Mouse (Mus musculus) B cell, adult 2 months (primary cell): ENCODE data around the gene Zmynd8.

ENCODE experiments used
- DNase-seq, 2 experiments: peaks; one replicate each; pipeline ENCODE4 v3.0.0; 2022

Gene Zmynd8

GRCm38 (mm10) chr2:165898202-165899194, at the start of gene Zmynd8:
Gene Zmynd8, minus strand, starts transcription at chr2:165899016.
- no peak for DNase-seq

GRCm38 (mm10) chr2:165948007-165948406, 49.2 kb upstream of the Zmynd8 start:
- peak; percentile 52 to 60 for DNase-seq

GRCm38 (mm10) chr2:165946046-165946564, 47.3 kb upstream of the Zmynd8 start:
- DNase-seq, result peak; percentile 64 to 66

- no peak for DNase-seq
Measured at GRCm38 (mm10) chr2:165944576-165945351, 45.9 kb upstream of the Zmynd8 start.

GRCm38 (mm10) chr2:165943113-165943512, 44.3 kb upstream of the Zmynd8 start:
- no peak for DNase-seq

- no peak for DNase-seq
Measured at GRCm38 (mm10) chr2:165936106-165936505, 37.3 kb upstream of the Zmynd8 start.

- DNase-seq, result no peak
Measured at GRCm38 (mm10) chr2:165927705-165928104, 28.9 kb upstream of the Zmynd8 start.

- DNase-seq, result no peak
Measured at GRCm38 (mm10) chr2:165926191-165926590, 27.4 kb upstream of the Zmynd8 start.

GRCm38 (mm10) chr2:165925144-165925543, 26.3 kb upstream of the Zmynd8 start:
- DNase-seq, result no peak

GRCm38 (mm10) chr2:165924695-165925094, 25.9 kb upstream of the Zmynd8 start:
- no peak for DNase-seq

- no peak for DNase-seq
Measured at GRCm38 (mm10) chr2:165923715-165924114, 24.9 kb upstream of the Zmynd8 start.

- DNase-seq, result no peak
Measured at GRCm38 (mm10) chr2:165922994-165923393, 24.2 kb upstream of the Zmynd8 start.

- DNase-seq, result peak; percentile 85 to 91
Measured at GRCm38 (mm10) chr2:165922047-165922728, 23.4 kb upstream of the Zmynd8 start.

- peak; percentile 92 to 93 for DNase-seq
Measured at GRCm38 (mm10) chr2:165914298-165914697, 15.5 kb upstream of the Zmynd8 start.

- DNase-seq, result no peak
Measured at GRCm38 (mm10) chr2:165913073-165913472, 14.3 kb upstream of the Zmynd8 start.

GRCm38 (mm10) chr2:165909731-165910130, 10.9 kb upstream of the Zmynd8 start:
- DNase-seq, result no peak

- no peak for DNase-seq
Measured at GRCm38 (mm10) chr2:165907199-165907598, 8.4 kb upstream of the Zmynd8 start.

GRCm38 (mm10) chr2:165906332-165906945, 7.6 kb upstream of the Zmynd8 start:
- DNase-seq, result no peak

- no peak for DNase-seq
Measured at GRCm38 (mm10) chr2:165901127-165901384, 2.2 kb upstream of the Zmynd8 start.

- DNase-seq, result no peak
Measured at GRCm38 (mm10) chr2:165900351-165901126, 1.7 kb upstream of the Zmynd8 start.

GRCm38 (mm10) chr2:165899923-165900322, 1.1 kb upstream of the Zmynd8 start:
- DNase-seq, result no peak

GRCm38 (mm10) chr2:165899474-165899873, 658 bp upstream of the Zmynd8 start:
- no peak for DNase-seq
